Mouse (Mus musculus) midbrain, embryonic 11.5 days (tissue): ENCODE data around the gene Tmprss9. TPM values are rescaled to one million over a fixed set of nuclear protein-coding genes. Genes with fewer than 3 reads are reported as not detected.
A peak's percentile ranks its signal among the peaks of the same experiment; 100 is the strongest.

ENCODE experiments used
- ATAC-seq: fragments of 200-750 bp; cut with Nextera tagmentation; 2 replicates; pipeline ENCODE4 v1.8.0; 2017; ENCODE audit warnings: moderate TSS enrichment, moderate library complexity; ENCODE audit not compliant: low FRiP score
- DNase-seq: peaks from one replicate; pipeline ENCODE4 v3.0.0; 2015; ENCODE audit warnings: low spot score; ENCODE audit errors: missing footprints
- H3K27ac ChIP-seq: fragments of 300-500 bp; sonication (generic); 2 replicates; pipeline ENCODE4 v1.5.1; 2014; ENCODE audit warnings: low read depth, low read length
- H3K27me3 ChIP-seq: fragments of 300-500 bp; sonication (generic); 2 replicates; pipeline ENCODE4 v1.6.1; 2014; ENCODE audit warnings: mild to moderate bottlenecking, low read length, moderate library complexity, mixed read lengths; ENCODE audit not compliant: control insufficient read depth, insufficient read depth
- H3K36me3 ChIP-seq: fragments of 300-500 bp; sonication (generic); 2 replicates; pipeline ENCODE4 v1.6.1; 2014; ENCODE audit warnings: mild to moderate bottlenecking, low read length, moderate library complexity, mixed read lengths; ENCODE audit not compliant: control insufficient read depth, insufficient read depth
- H3K4me1 ChIP-seq: fragments of 300-500 bp; sonication (generic); 2 replicates; pipeline ENCODE4 v1.6.1; 2014; ENCODE audit warnings: low read length; ENCODE audit not compliant: control insufficient read depth, insufficient read depth
- H3K4me2 ChIP-seq: fragments of 300-500 bp; sonication (generic); 2 replicates; pipeline ENCODE4 v1.6.1; 2014; ENCODE audit warnings: mild to moderate bottlenecking, moderate library complexity
- H3K4me3 ChIP-seq: fragments of 300-500 bp; sonication (generic); 2 replicates; pipeline ENCODE4 v1.5.1; 2014; ENCODE audit warnings: low read depth, low read length
- H3K9ac ChIP-seq: fragments of 300-500 bp; sonication (generic); 2 replicates; pipeline ENCODE4 v1.6.1; 2014; ENCODE audit warnings: low read length
- H3K9me3 ChIP-seq: fragments of 300-500 bp; sonication (generic); 2 replicates; pipeline ENCODE4 v1.6.1; 2016; ENCODE audit warnings: low read length; ENCODE audit not compliant: control insufficient read depth
- WGBS: fragments of 180-500 bp; shearing (Covaris S2); extraction: QIAGEN DNeasy Blood & Tissue Kit; methylation state at CpG from one replicate; pipeline ENCODE4 v1.1.7; 2014; 5-methylcytosine and 5-hydroxymethylcytosine counted together
- polyA plus RNA-seq: library from polyadenylated mRNA; unstranded; fragments of >200 nt; fragmentation: Nextera tagmentation; extraction: Ambion mirVana; gene quantifications from 2 replicates; pipeline ENCODE4 v1.2.1, GENCODE M21; 2014

Gene Tmprss9
- polyA plus RNA-seq, 1 experiment from 2014 or later, result not detected

- no peaks in the 10 kb centered on the region for H3K36me3 ChIP-seq
- 82% methylated on average over 6 of the region's 6 CpGs for WGBS
- no peak overlapping the region for H3K27ac ChIP-seq
- H3K27me3 ChIP-seq, result no peaks in the 10 kb centered on the region
- no peak for DNase-seq
- no peak overlapping the region for H3K4me2 ChIP-seq
- ATAC-seq, result no peak
- H3K9me3 ChIP-seq, result no peaks in the 10 kb centered on the region
- H3K4me1 ChIP-seq, result peaks cover 8% of the 10 kb centered on the region
- no peak overlapping the region for H3K9ac ChIP-seq
- no peak overlapping the region for H3K4me3 ChIP-seq
Measured at GRCm38 (mm10) chr10:80895697-80896096, 24.0 kb downstream of the Tmprss9 start.

GRCm38 (mm10) chr10:80896581-80897485 lies 25.2 kb downstream of the Tmprss9 start:
- Histone ChIP-seq H3K9ac (no peak overlapping the region), H3K4me1 (peaks cover 8% of the 10 kb centered on the region), H3K4me3 (no peak overlapping the region), H3K4me2 (no peak overlapping the region), H3K36me3 (no peaks in the 10 kb centered on the region), H3K27me3 (no peaks in the 10 kb centered on the region), H3K27ac (no peak overlapping the region), H3K9me3 (no peaks in the 10 kb centered on the region)
- ATAC-seq, result no peak
- 76% methylated on average over 24 of the region's 24 CpGs for WGBS
- no peak for DNase-seq

GRCm38 (mm10) chr10:80897861-80898510 lies 26.3 kb downstream of the Tmprss9 start:
- ATAC-seq (no peak), DNase-seq (peak; percentile 85)
- Histone ChIP-seq H3K36me3 (peaks cover 4% of the 10 kb centered on the region), H3K27ac (no peak overlapping the region), H3K4me2 (no peak overlapping the region), H3K4me1 (peaks cover 8% of the 10 kb centered on the region), H3K9ac (no peak overlapping the region), H3K9me3 (no peaks in the 10 kb centered on the region), H3K4me3 (no peak overlapping the region), H3K27me3 (no peaks in the 10 kb centered on the region)
- whole genome bisulfite sequencing, result 34% methylated on average over 41 of the region's 41 CpGs

- Histone ChIP-seq H3K9me3 (no peaks in the 10 kb centered on the region), H3K4me2 (peak overlapping the region; percentile 98; the same call in 1 of the 2 replicates), H3K27ac (no peak overlapping the region), H3K4me1 (peaks cover 8% of the 10 kb centered on the region), H3K9ac (no peak overlapping the region), H3K4me3 (no peak overlapping the region), H3K27me3 (no peaks in the 10 kb centered on the region), H3K36me3 (peaks cover 11% of the 10 kb centered on the region)
- 87% methylated on average over 8 of the region's 8 CpGs for WGBS
- no peak for DNase-seq
- ATAC-seq, result no peak
Measured at GRCm38 (mm10) chr10:80899074-80899473, 27.4 kb downstream of the Tmprss9 start.

GRCm38 (mm10) chr10:80899591-80900317 lies 28.1 kb downstream of the Tmprss9 start:
- H3K9ac ChIP-seq, result peak overlapping the region; percentile 83
- peaks cover 18% of the 10 kb centered on the region for H3K36me3 ChIP-seq
- peak overlapping the region; percentile 98 for H3K4me2 ChIP-seq
- H3K4me1 ChIP-seq, result peaks cover 8% of the 10 kb centered on the region
- no peaks in the 10 kb centered on the region for H3K9me3 ChIP-seq
- no peaks in the 10 kb centered on the region for H3K27me3 ChIP-seq
- peak overlapping the region; percentile 90 for H3K4me3 ChIP-seq
- 17% methylated on average over 25 of the region's 25 CpGs for WGBS
- DNase-seq (no peak), ATAC-seq (peak; percentile 10)
- H3K27ac ChIP-seq, result no peak overlapping the region

GRCm38 (mm10) chr10:80900318-80901247 lies 28.9 kb downstream of the Tmprss9 start, which contains the start of gene Timm13:
Timm13 (minus strand) TSS chr10:80900969.
- Histone ChIP-seq H3K27ac (peak within 1 kb of the TSS; percentile 61), H3K4me1 (peaks cover 8% of the 10 kb centered on the region), H3K4me3 (peak within 1 kb of the TSS; percentile 90), H3K9ac (peak within 1 kb of the TSS; percentile 83), H3K4me2 (peak within 1 kb of the TSS; percentile 98), H3K36me3 (peaks cover 20% of the 10 kb centered on the region), H3K27me3 (no peaks in the 10 kb centered on the region), H3K9me3 (no peaks in the 10 kb centered on the region)
- under 1% methylated on average over 72 of the region's 72 CpGs for WGBS
- ATAC-seq (peak; percentile 95), DNase-seq (peak; percentile 100)

GRCm38 (mm10) chr10:80901409-80902272 lies 30.0 kb downstream of the Tmprss9 start:
- Histone ChIP-seq H3K36me3 (peaks cover 24% of the 10 kb centered on the region), H3K4me1 (peaks cover 8% of the 10 kb centered on the region), H3K27ac (no peak overlapping the region), H3K9ac (no peak overlapping the region), H3K4me3 (no peak overlapping the region), H3K9me3 (no peaks in the 10 kb centered on the region), H3K27me3 (no peaks in the 10 kb centered on the region), H3K4me2 (no peak overlapping the region; the same call in 1 of the 2 replicates)
- no peak for ATAC-seq
- 90% methylated on average over 19 of the region's 19 CpGs for WGBS
- DNase-seq, result no peak
